Mouse (Mus musculus): Measurements from ENCODE around the gene Rem2.

DNA sequence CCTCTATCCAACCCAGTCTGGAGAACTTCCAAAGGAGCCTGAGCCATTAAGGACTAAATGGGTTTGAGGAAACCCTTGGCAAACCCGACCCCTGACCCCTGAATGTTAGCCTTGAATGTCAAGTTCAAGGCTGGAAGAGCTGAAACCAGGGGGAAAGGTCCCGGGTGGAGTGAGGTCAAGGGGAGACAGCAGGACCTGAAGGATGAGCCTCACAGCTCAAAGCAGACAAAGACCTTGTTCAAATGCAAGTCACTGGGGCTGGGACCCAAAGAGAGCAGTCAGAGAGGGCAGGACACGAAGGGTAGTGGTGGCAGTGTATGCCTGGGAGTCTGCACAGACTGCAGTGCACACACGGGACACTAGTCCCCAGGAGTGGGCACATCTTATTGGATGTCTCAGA is 34.5 kb upstream of the Rem2 start:
- TF ChIP-seq CTCF (IDR thresholded peaks at IDR 0.05; ENCODE audit: extremely low read depth, insufficient read depth, low read length) (no peak), POLR2A (IDR thresholded peaks at IDR 0.05; ENCODE audit: extremely low read depth, insufficient read depth, low read length) (no peak)

Data from cortical plate, adult 2 months (tissue).